Mouse (Mus musculus): ENCODE data around the gene Cpa5.

The Cpa5 gene

DNA sequence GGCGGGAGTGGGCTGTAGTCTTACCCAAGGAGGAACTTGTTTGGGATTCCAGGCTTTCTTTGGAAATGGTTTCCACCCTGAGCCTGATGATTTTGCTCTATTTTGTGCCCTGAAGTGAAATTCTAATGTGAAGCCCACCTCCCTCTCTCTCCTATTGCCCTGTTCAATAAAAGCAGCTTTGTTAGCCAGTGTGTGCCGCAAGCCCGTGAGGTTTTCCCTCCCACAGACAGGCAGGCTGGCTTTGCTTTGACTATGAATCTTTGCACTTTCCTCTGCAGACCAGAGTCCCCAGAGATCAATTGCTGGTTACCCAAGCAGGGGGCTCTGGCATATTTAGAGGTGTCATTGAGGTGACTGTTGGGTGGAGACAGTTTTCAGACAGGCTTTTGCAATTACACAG lies 33.7 kb downstream of the Cpa5 start:
- DNase-seq (ENCODE audit: low spot score in 2 of 2), result no peak

GRCm38 (mm10) chr6:30645379-30645778 lies 34.6 kb downstream of the Cpa5 start:
- no peak for DNase-seq (ENCODE audit: low spot score in 2 of 2)

- DNase-seq (ENCODE audit: low spot score in 2 of 2), result no peak
Measured at GRCm38 (mm10) chr6:30649651-30650296, 39.0 kb downstream of the Cpa5 start.

DNA sequence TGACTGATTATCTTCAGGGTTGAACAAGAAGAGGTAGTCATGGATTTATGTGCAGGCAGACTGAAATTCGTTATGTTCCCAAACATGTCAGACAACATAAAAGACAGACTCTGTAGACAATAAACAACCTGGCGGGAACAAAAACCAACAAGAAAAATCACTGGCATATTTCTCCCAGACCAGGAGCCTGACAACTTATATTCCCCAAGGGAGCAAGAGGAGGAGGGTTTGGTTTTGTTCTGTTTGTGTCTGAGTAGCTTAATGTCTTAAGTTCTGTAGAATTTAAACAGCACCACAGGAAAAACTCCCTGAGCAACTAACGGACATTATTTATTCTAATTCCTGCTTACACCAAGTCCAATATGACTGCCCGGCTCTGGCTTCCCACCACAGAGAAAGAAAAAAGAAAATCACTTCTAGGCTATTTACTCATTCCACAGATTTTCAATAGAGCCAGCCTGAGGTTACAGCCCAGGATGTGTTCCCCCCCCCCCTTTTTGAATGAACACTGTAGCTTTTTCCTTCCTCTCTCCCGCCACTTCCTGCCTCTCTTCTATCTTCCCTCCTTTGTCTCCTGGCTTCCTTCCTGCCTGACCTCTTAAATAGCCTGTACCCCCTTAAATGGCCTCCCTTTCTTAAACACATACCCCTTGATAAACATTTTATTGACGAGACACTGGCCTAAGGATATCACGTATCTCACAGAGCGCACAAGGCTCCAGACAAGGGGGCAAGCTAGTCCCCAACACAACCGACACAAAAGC lies 41.8 kb downstream of the Cpa5 start:
- no peak for DNase-seq (ENCODE audit: low spot score in 2 of 2)

GRCm38 (mm10) chr6:30653518-30653917 lies 42.7 kb downstream of the Cpa5 start:
- no peak for DNase-seq (ENCODE audit: low spot score in 2 of 2)

DNA sequence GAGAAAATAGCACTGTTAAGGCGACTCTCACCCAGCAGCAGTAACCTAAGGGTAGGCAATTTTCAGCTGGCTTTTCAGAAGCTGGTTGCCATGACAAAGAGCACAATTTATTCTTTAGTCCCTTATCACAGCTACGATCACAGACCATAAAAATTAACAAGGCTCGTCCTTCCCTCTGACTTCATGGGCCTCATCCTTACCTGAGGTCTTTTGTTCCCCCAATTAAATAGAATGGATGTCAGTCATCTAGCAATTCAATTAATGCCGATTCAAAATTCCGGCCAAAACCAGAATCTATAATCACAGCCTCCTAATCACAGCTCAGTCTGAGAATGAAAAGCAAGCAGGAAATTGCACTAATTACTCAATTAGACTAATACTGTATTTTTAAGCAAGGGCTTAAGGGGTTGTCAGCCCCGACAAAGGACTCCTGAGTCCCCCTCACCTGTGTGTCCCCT lies 43.6 kb downstream of the Cpa5 start:
- no peak for DNase-seq (ENCODE audit: low spot score in 2 of 2)

DNA sequence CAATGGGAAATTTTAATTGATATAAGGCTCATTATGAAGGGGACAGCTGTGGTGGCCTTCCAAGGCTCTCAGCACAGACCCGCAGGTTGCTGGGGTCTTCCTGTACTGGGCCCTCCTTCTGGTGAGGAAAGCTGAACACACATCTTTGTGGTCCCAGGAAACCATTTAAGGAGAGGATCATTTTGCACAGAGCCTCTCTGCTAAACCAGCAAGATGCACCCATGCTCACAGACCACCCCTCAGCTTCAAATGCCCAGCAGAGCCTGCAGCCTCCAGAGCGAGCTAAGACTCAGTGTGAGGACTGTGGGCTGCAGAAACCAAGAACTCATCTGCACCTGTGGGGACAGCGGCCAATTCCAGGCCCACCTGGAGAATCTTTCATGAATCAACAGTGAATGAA lies 44.1 kb downstream of the Cpa5 start:
- no peak for DNase-seq (ENCODE audit: low spot score in 2 of 2)

DNA sequence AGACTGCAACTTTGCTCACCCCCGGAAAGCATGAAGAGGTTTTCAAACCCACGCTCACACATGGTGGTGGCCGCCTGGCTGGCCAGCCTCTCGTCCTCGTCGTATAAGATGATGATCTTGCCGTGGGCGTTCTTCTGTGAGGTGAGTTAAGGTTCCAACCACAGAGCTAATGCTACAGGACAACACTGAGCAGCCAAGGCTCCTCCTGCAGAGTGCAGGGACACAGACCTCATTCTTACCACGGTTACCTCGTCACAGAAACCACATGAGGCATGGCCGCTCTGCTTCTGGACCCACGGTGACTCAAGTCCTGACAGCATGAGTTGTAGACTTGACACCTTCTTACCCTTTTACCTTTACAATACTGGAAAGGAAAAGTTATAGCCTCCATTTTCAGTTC lies 46.5 kb downstream of the Cpa5 start:
- DNase-seq (ENCODE audit: low spot score in 2 of 2), result no peak

GRCm38 (mm10) chr6:30658619-30659018 lies 47.8 kb downstream of the Cpa5 start:
- DNase-seq (ENCODE audit: low spot score in 2 of 2), result no peak

- DNase-seq (ENCODE audit: low spot score in 2 of 2), result no peak
Measured at GRCm38 (mm10) chr6:30664776-30665175, 54.0 kb downstream of the Cpa5 start.

- DNase-seq (ENCODE audit: low spot score in 2 of 2), result no peak
Measured at GRCm38 (mm10) chr6:30665296-30665695, 54.5 kb downstream of the Cpa5 start.

DNA sequence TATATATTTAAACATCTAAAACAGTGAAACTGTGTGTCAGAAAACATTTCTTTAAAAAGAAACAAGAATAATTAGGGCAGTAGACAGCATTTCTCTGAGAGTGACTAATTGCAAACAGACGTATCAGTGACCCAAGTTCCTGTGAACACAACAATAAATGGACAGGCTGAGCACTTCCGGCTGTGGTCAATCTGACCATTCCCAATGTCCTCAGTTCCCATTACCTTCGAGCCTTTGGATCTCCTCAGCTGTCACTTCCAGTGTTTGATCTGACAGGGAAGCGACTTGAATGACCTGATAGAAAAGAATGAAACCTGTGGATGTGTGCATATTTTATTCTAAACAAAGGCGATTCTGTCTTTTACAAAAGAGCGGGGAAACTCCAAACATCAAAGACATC lies 55.2 kb downstream of the Cpa5 start:
- no peak for DNase-seq (ENCODE audit: low spot score in 2 of 2)

GRCm38 (mm10) chr6:30667585-30667984 lies 56.8 kb downstream of the Cpa5 start:
- no peak for DNase-seq (ENCODE audit: low spot score in 2 of 2)

GRCm38 (mm10) chr6:30671696-30672095 lies 60.9 kb downstream of the Cpa5 start:
- no peak for DNase-seq (ENCODE audit: low spot score in 2 of 2)

DNA sequence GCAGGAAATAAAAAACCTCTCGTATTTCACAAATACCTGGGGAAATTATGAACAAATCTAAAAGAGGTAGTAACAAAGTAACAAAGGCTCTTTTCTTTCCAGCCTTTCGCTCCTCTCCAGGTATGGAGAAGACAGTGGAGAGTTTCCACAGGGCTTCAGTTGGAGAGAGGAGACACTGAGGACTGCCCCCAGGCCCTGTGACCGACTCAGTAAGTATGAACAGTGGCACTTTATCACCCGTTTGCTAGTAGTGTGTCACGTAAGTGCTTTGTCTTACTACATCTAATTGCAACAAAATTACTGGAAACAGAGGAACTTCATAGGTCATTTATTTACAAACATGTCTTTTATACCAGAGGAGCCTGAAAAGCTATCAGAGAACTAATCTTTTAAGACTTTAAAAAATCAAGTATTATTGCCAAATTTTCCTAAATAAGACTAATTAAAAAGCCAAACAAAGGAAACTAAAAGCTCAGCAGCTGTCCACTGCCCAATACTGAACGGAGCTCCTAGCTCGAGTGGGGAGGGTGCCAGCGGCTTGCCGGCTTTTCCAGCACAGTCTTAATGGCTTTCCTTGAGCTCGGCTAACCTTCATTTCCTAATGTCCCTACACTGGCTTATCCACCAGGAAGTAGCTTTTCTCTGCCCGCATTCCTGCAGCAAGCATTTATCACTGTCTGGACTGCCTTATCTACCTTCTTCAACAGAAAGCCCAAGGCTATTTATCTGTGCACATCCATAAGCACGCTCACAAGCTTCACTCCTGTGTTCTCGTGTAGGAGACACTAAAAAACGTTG lies 63.2 kb downstream of the Cpa5 start:
- DNase-seq (ENCODE audit: low spot score in 2 of 2), result no peak

GRCm38 (mm10) chr6:30674714-30675280 lies 64.0 kb downstream of the Cpa5 start:
- no peak for DNase-seq (ENCODE audit: low spot score in 2 of 2)

DNA sequence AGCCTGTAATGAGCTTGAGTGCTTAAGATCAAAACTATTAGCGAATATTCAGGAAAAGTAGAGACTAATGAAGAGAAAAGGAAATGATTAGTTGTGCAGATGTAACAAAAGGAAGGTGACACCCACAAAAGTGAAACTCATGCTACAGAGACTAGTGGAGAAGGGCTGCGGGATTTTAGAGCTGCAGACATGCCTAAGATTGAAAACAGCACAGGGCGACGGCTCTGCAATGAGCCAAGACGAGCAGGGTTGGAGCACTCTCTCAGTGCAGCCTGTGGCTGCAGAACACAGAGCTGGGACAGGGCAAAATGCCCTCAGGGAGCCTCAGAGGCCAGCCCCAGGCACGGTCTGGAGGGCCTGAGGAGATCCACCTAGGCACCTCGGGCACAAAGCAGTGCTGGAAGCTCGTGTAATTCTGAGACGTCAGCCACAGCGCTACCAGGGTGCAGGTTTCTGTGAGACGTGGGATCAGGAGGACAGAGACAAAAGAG lies 64.5 kb downstream of the Cpa5 start:
- DNase-seq (ENCODE audit: low spot score in 2 of 2), result no peak

GRCm38 (mm10) chr6:30676506-30676905 lies 65.7 kb downstream of the Cpa5 start:
- DNase-seq (ENCODE audit: low spot score in 2 of 2), result no peak

GRCm38 (mm10) chr6:30677591-30677990 lies 66.8 kb downstream of the Cpa5 start:
- no peak for DNase-seq (ENCODE audit: low spot score in 2 of 2)

- DNase-seq (ENCODE audit: low spot score in 2 of 2), result no peak
Measured at GRCm38 (mm10) chr6:30678482-30678881, 67.7 kb downstream of the Cpa5 start.

GRCm38 (mm10) chr6:30679567-30679966 lies 68.8 kb downstream of the Cpa5 start:
- DNase-seq (ENCODE audit: low spot score in 2 of 2), result no peak

DNA sequence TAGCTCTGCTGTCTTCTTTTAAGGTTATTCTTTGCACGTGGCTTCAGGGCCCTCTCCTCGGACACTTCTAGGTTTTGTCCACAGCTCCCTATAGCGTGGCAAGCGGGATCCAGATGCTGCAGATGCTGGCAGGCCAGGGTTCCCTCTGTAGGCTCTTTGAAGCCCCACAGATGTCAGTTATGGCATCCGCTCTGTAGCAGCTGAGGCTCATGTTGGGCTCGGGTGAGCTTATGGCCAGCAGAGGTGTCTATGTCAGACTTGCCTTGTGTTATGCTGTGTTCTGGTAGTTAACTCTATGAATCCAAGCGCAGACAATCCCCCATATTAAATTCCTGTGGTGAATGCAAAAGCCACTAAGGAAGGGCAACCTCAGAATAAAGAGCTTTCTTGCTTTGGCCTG lies 69.6 kb downstream of the Cpa5 start:
- DNase-seq (ENCODE audit: low spot score in 2 of 2), result no peak

Measured in thymus, postnatal 10 days (tissue).